Mouse (Mus musculus) retina, adult 2 months (tissue): ENCODE results near the gene Btbd35f28.
"Not testable (repeated sequence)": the region's sequence is repeated elsewhere in the genome, so short reads cannot be mapped to it uniquely, and the experiment has no call there.

Experiments used
- DNase-seq: peaks from one replicate; pipeline ENCODE4 v3.0.0-alpha.2; 2012; ENCODE audit warnings: low read depth, low spot score

The Btbd35f28 gene

GRCm38 (mm10) chrX:4196276-4196675 lies at the start of gene Btbd35f28:
Btbd35f28 (plus strand) TSS chrX:4196576.
- DNase-seq: not testable (repeated sequence)
